Mouse (Mus musculus) intestine, embryonic 16.5 days (tissue): ENCODE measurements around the gene Fcrl6. TPM values are rescaled to one million over a fixed set of nuclear protein-coding genes. Genes with fewer than 3 reads are reported as not detected.

Source experiments
- ATAC-seq: fragments of 200-750 bp; cut with Nextera tagmentation; 2 replicates; pipeline ENCODE4 v1.8.0; 2017; ENCODE audit warnings: moderate TSS enrichment, moderate library complexity
- H3K27ac ChIP-seq: fragments of 300-500 bp; sonication (generic); 2 replicates; pipeline ENCODE4 v1.5.1; 2014; ENCODE audit warnings: mild to moderate bottlenecking, low read length
- H3K27me3 ChIP-seq: fragments of 300-500 bp; sonication (generic); replicated peaks from 2 replicates; pipeline ENCODE4 v1.6.1; 2014; ENCODE audit warnings: low read length, control low read depth, mixed read lengths; ENCODE audit not compliant: control insufficient read depth, insufficient read depth
- H3K36me3 ChIP-seq: fragments of 300-500 bp; sonication (generic); 2 replicates; pipeline ENCODE4 v1.6.1; 2014; ENCODE audit warnings: low read length, control low read depth; ENCODE audit not compliant: control insufficient read depth, insufficient read depth
- H3K4me1 ChIP-seq: fragments of 300-500 bp; sonication (generic); 2 replicates; pipeline ENCODE4 v1.6.1; 2014; ENCODE audit warnings: low read length, control low read depth, mixed read lengths; ENCODE audit not compliant: control insufficient read depth, insufficient read depth
- H3K4me2 ChIP-seq: fragments of 300-500 bp; sonication (generic); 2 replicates; pipeline ENCODE4 v1.6.1; 2014; ENCODE audit warnings: low read depth, low read length, control low read depth
- H3K4me3 ChIP-seq: fragments of 300-500 bp; sonication (generic); 2 replicates; pipeline ENCODE4 v1.5.1; 2014; ENCODE audit warnings: mild to moderate bottlenecking, low read length
- H3K9ac ChIP-seq: fragments of 300-500 bp; sonication (generic); 2 replicates; pipeline ENCODE4 v1.6.1; 2014; ENCODE audit warnings: low read depth, low read length
- H3K9me3 ChIP-seq: fragments of 300-500 bp; sonication (generic); 2 replicates; pipeline ENCODE4 v1.6.1; 2016; ENCODE audit warnings: low read length, control low read depth; ENCODE audit not compliant: control insufficient read depth
- WGBS: fragments of 180-500 bp; shearing (Covaris S2); extraction: QIAGEN DNeasy Blood & Tissue Kit; methylation state at CpG from one replicate; pipeline ENCODE4 v1.1.7; 2014; 5-methylcytosine and 5-hydroxymethylcytosine counted together
- polyA plus RNA-seq: library from polyadenylated mRNA; unstranded; fragments of >200 nt; fragmentation: Nextera tagmentation; extraction: Ambion mirVana; gene quantifications from 2 replicates; pipeline ENCODE4 v1.2.1, GENCODE M21; 2015

The Fcrl6 gene
- polyA plus RNA-seq, 1 experiment from 2014 or later: not detected

DNA sequence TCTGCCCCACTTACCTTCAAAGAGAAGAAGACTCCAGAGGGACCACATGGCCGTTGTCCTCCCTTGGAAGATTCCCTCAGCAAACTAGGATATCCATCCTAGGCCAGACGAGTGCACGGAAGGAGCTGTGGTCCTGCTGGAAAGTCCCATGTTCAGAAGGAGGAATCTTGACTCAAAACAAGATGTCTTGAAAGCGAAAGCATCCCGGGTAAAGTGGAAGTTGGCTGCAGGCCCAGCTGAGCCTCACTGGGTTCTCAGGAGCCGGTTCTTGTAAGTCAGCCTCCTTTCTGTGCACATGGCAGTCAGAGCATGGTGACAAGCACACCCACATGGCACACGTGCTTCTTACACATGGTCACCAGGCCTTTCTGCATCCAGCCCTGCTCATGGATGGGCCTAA is 12.0 kb downstream of the Fcrl6 start, which contains the start of gene Slamf8:
Slamf8 (minus strand) TSS at position 184 of the 400 bp plus-strand sequence.
- Histone ChIP-seq H3K4me3 (no peak within 1 kb of the TSS), H3K36me3 (no peaks in the 10 kb centered on the region), H3K9me3 (0 out of 2 replicates have a peak, but pooled peaks cover 3% of the 10 kb centered on the region), H3K4me2 (no peak within 1 kb of the TSS), H3K27ac (no peak within 1 kb of the TSS), H3K9ac (no peak within 1 kb of the TSS), H3K4me1 (no peaks in the 10 kb centered on the region), H3K27me3 (no peaks in the 10 kb centered on the region)
- WGBS: 75% methylated on average over 7 of the region's 7 CpGs
- no peak for ATAC-seq

DNA sequence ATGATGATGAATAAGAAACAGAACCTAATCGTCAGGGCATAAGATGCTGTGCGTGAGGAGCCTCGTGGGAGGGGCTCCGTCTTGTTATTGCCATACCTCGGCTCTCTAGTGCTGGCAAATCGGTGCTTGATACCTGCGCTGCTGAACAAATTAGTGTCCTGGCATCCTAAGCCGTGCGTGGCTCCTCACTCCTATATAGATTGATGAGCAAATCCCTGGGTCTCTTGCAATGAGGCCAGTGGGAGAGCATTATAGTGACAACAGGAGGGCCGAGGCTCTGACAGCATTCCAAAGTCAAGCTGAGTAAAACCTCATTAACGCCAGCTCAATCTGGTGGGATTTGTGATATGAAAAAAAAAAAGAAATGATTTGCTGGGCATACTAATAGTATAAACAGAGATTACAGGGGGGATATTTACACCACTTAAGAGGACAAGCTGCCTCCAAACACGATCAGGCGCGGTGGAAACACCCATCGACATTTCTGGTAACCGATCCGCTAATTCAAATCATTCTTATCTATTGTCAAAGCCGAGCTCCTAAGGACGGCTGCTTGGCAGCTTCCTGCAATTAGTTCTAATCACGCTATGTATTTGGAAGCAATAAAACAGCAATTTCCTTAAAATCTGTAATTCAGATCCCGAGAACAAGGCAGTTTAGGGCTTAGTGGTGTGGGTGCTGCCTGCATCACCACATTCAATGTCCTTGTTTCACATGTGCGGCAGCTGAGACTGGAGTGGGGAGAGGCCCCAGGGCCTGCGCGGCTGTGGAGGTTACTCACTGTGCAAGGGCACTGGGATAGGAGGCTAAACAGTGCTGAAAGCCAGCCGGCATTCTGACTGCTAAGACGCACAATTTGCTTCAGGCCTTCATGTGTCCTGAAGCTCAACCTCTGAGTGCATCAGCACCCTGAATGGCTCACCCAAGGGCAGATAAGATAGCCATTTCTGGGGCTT is 16.5 kb downstream of the Fcrl6 start:
- no peak for ATAC-seq
- Histone ChIP-seq H3K9me3 (no peaks in the 10 kb centered on the region), H3K4me1 (no peaks in the 10 kb centered on the region), H3K27me3 (no peaks in the 10 kb centered on the region), H3K4me3 (no peak overlapping the region), H3K4me2 (no peak overlapping the region), H3K36me3 (no peaks in the 10 kb centered on the region), H3K27ac (no peak overlapping the region), H3K9ac (no peak overlapping the region)
- WGBS: 32% methylated on average over 26 of the region's 26 CpGs

DNA sequence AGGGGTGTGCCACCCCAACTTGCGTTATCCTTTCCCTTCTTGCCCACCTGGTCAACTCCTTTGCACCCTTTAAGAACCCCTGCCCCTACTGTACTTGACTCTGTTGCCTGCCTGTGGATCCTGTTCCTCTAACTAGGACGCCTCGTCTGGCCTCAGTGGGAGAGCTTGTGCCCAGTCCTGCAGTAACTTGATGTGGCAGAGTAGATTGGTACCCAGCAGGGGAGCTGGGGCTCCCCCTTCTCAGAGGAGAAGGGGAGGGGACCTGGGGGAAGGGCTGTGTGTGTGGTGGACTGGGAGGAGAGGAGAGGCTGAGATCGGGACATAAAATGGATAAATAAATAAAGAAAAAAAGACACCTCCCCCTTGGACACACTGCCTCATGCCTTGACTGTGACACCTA is 17.3 kb downstream of the Fcrl6 start:
- no peaks in the 10 kb centered on the region for H3K9me3 ChIP-seq
- WGBS: 49% methylated on average over 4 of the region's 4 CpGs
- no peak overlapping the region for H3K9ac ChIP-seq

DNA sequence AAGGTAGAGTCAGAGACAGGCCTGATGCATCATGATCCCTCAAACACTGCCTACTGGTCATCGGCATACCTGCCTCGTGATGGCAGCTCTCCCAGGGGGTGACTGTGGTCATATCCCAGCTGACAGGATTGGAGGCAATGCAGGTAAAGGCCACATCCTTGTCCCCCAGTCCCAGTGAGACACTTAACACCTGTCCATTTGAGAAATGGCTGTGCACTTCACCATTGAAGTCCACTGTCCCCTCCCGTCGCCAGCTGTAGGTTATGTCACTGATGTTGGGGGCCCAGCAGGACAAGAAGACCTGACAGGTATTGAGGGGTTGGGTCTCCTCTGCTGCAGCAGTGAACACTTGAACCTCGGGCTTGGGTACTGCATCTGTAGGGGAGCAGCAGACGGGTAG is 18.1 kb downstream of the Fcrl6 start:
- WGBS: 85% methylated on average over 6 of the region's 6 CpGs
- H3K4me3 ChIP-seq: no peak overlapping the region
- H3K4me2 ChIP-seq: no peak overlapping the region
- no peaks in the 10 kb centered on the region for H3K27me3 ChIP-seq
- no peak overlapping the region for H3K9ac ChIP-seq
- H3K27ac ChIP-seq: no peak overlapping the region
- no peaks in the 10 kb centered on the region for H3K9me3 ChIP-seq
- H3K4me1 ChIP-seq: no peaks in the 10 kb centered on the region
- no peak for ATAC-seq
- no peaks in the 10 kb centered on the region for H3K36me3 ChIP-seq

More for the DNA sequence above, 17.3 kb downstream of the Fcrl6 start:
- H3K4me2 ChIP-seq: no peak overlapping the region
- no peaks in the 10 kb centered on the region for H3K36me3 ChIP-seq
- no peak overlapping the region for H3K27ac ChIP-seq
- H3K4me3 ChIP-seq: no peak overlapping the region
- ATAC-seq: no peak
- no peaks in the 10 kb centered on the region for H3K4me1 ChIP-seq
- no peaks in the 10 kb centered on the region for H3K27me3 ChIP-seq

DNA sequence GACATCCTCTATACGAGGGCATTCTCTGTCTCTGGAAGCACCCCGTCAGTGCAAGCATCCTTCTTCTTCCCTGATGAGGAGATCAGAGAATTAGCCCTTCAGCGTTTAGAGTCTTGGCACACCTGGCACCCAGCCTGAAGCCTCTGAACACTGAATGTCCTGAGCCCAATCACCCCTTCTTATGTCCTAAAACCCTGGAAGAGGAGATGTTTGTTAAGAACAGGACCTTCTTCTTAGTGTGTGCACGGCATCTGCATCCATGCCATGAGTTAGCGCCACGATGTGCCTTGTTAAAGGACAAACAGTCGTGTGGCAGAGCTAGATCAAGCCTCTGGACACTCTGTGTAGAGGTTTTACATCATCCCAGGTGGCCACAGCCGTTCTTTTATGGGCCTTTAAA is 19.9 kb downstream of the Fcrl6 start:
- no peak overlapping the region for H3K9ac ChIP-seq
- no peak overlapping the region for H3K4me3 ChIP-seq
- H3K36me3 ChIP-seq: no peaks in the 10 kb centered on the region
- H3K27ac ChIP-seq: no peak overlapping the region
- H3K9me3 ChIP-seq: no peaks in the 10 kb centered on the region
- WGBS: 84% methylated on average over 8 of the region's 8 CpGs
- no peaks in the 10 kb centered on the region for H3K4me1 ChIP-seq
- H3K27me3 ChIP-seq: no peaks in the 10 kb centered on the region
- ATAC-seq: no peak
- H3K4me2 ChIP-seq: no peak overlapping the region

DNA sequence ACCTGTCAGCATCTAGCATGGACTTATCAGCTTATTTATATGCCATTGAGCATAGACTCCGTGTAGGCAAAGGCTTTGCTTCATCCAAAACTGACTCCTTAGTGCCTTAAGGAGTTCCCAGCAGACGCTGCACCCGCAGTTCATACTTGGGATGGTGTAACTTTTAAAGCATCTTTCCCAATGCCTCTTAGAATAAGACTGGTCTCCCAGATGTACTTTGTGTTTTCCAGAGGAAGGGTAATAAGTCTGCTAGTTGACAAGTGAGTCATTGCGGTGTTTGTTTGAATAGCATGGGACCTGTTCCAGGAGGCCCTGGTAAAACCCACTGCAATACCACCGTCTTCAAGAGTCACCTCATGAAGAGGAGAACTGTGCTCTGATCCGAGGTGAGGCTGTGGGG is 22.2 kb downstream of the Fcrl6 start:
- Histone ChIP-seq H3K9ac (no peak overlapping the region), H3K36me3 (no peaks in the 10 kb centered on the region), H3K4me2 (no peak overlapping the region), H3K9me3 (no peaks in the 10 kb centered on the region), H3K27me3 (no peaks in the 10 kb centered on the region), H3K27ac (no peak overlapping the region), H3K4me1 (no peaks in the 10 kb centered on the region), H3K4me3 (no peak overlapping the region)
- ATAC-seq: no peak
- WGBS: 58% methylated on average over 6 of the region's 6 CpGs

DNA sequence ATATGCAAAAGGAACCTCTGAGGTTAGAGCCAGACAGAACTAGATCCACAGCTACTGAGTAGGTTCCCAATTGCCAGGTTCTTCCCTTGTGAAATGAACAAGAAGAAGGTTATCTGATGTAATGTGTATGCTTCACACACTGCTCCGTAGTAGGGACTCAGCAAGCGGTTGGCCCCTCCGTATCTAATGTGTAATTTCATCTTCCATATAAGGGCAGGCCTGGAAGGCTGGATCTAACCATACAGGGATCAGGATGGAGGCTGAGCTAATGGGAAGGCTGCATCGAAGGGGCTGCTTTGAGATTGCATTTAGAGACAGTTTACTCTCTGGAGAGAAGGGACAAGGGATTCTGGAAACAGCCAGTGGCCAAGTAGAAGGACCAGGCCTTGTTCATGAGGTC is 34.6 kb downstream of the Fcrl6 start:
- H3K9ac ChIP-seq: no peak overlapping the region
- H3K9me3 ChIP-seq: no peaks in the 10 kb centered on the region
- no peak overlapping the region for H3K4me2 ChIP-seq
- H3K4me3 ChIP-seq: no peak overlapping the region
- H3K27ac ChIP-seq: no peak overlapping the region
- WGBS: 43% methylated on average over 4 of the region's 4 CpGs
- no peaks in the 10 kb centered on the region for H3K4me1 ChIP-seq
- no peaks in the 10 kb centered on the region for H3K27me3 ChIP-seq
- ATAC-seq: no peak
- no peaks in the 10 kb centered on the region for H3K36me3 ChIP-seq

DNA sequence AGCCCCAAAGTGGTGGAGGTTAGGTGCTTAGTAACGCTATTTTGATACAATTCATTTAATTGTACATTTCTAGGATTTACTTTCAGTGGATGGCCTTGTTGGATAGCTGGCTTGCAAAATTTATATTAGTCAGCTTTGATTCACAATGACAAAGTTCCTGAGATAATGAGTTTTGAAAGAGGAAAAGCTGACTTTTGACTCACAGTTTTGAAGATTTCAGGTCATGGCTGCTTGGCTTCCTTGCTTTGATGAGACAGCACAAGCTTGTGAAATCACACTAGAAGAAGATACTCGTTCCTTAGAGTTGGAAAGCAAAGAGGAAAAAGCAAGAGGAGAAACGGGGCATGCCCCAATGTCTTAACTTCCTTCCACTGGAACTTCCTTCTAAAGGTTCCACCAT is 36.2 kb downstream of the Fcrl6 start:
- Histone ChIP-seq H3K9ac (no peak overlapping the region), H3K4me2 (no peak overlapping the region), H3K27me3 (0 out of 2 replicates have a peak, but pooled peaks cover 7% of the 10 kb centered on the region), H3K36me3 (no peaks in the 10 kb centered on the region), H3K27ac (no peak overlapping the region), H3K9me3 (no peaks in the 10 kb centered on the region), H3K4me3 (no peak overlapping the region), H3K4me1 (peaks cover 10% of the 10 kb centered on the region)
- ATAC-seq: no peak
- 77% methylated on average over 3 of the region's 3 CpGs for WGBS

DNA sequence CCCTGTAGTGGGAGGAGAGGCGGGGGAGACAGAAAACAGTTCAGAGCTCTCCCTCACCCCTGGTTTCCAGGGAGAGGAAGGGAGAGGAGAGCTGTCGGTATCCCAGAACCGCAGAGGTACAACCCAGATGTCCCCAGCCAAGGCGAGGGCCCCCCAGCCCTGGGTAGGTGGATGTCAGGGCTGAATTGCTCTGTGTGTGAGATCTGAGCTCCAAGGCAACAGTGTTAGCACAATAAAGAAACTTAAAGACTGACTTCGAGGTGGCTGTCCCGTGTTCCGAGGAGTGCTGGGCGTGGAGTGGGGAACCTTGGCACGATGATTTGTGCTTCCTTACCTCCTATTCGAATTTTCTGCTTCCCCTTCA is 38.9 kb downstream of the Fcrl6 start:
- peaks cover 10% of the 10 kb centered on the region for H3K4me1 ChIP-seq

More for the DNA sequence above, 38.9 kb downstream of the Fcrl6 start:
- Histone ChIP-seq H3K4me3 (peak overlapping the region; percentile 69), H3K36me3 (no peaks in the 10 kb centered on the region), H3K4me2 (peak overlapping the region; percentile 97), H3K27me3 (0 out of 2 replicates have a peak, but pooled peaks cover 7% of the 10 kb centered on the region), H3K9me3 (no peaks in the 10 kb centered on the region), H3K9ac (peak overlapping the region; percentile 74), H3K27ac (no peak overlapping the region)
- ATAC-seq: no peak; the same call in 1 of the 2 replicates
- 3% methylated on average over 9 of the region's 10 CpGs for WGBS
